Mouse (Mus musculus): ENCODE data around the gene Raph1.

GRCm38 (mm10) chr1:60469491-60469890 lies 97.4 kb downstream of the Raph1 start:
- TF ChIP-seq CTCF (IDR thresholded peaks at IDR 0.05; ENCODE audit: extremely low read depth, insufficient read length, insufficient replicate concordance, low read depth, low read length): no peak
- no peak for TF ChIP-seq POLR2A (IDR thresholded peaks at IDR 0.05; ENCODE audit: low read depth, low read length)

All from small intestine, adult 2 months (tissue).